Mouse (Mus musculus): Measurements from ENCODE around the gene Fgd4. TPM values are rescaled to one million over a fixed set of nuclear protein-coding genes. Genes with fewer than 3 reads are reported as not detected.

Fgd4 gene
- 8.5 and 8.6 TPM in 2 replicates for polyA plus RNA-seq (2015; fragmentation: Nextera tagmentation; extraction: Ambion mirVana)

DNA sequence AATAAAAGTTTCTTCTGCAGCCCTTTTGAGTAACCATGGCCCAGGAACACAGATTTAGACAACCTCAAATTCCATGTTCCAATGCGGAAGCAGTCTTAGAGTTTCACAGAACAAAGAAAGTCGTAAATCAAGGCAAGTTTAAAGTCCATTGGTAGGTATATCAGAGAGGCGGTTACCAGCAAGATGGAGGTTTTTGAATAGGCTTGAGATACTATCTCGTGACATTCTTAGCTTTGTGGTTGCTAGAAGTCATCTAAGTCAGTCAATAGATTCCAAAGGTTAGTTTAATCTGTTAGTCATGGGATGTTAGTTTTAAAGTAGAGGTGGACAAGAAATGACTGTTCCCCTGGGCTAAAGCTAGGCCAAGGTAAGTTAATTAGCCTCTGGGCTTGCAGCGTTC is at the start of gene Fgd4:
TSS of gene Fgd4 (minus strand) at position 89 of the 400 bp plus-strand sequence.
- WGBS, result 41% methylated on average over 5 of the region's 5 CpGs
- H3K36me3 ChIP-seq, result no peaks in the 10 kb centered on the region
- H3K4me1 ChIP-seq, result peaks cover 6% of the 10 kb centered on the region; the same call in 1 of the 2 replicates
- peak within 1 kb of the TSS; percentile 72; the same call in 1 of the 2 replicates for H3K27ac ChIP-seq
- H3K4me2 ChIP-seq (replicated peaks), result peak within 1 kb of the TSS; percentile 85
- H3K9ac ChIP-seq, result peak within 1 kb of the TSS; percentile 88
- peak; percentile 10; the same call in 1 of the 2 replicates for ATAC-seq (ENCODE audit: low FRiP score, low read depth)
- peak within 1 kb of the TSS; percentile 77 for H3K4me3 ChIP-seq
- H3K27me3 ChIP-seq, result no peaks in the 10 kb centered on the region
- H3K9me3 ChIP-seq, result no peaks in the 10 kb centered on the region

DNA sequence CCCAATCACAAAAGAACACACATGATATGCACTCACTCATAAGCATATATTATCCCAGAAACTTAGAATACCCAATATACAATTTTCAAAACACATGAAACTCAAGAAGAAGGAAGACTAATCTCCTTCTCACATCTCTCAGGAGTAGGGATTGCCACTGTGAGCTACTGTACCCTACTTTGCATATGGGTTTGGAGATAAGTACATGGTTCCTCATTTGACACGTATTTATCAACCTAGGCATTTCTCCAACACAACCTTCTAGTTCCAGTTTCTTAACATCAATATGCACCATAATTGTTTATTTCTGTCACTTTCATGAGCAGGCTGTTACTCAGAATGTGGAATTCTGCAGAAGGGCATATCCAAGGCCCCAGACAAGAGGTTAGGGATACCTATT is 44.8 kb upstream of the Fgd4 start:
- Histone ChIP-seq H3K9me3 (no peaks in the 10 kb centered on the region), H3K27ac (no peak overlapping the region), H3K27me3 (no peaks in the 10 kb centered on the region), H3K9ac (no peak overlapping the region), H3K4me2 (replicated peaks) (no peak overlapping the region), H3K4me3 (no peak overlapping the region), H3K4me1 (no peaks in the 10 kb centered on the region), H3K36me3 (no peaks in the 10 kb centered on the region)
- 82% methylated on average over 1 of the region's 1 CpGs for WGBS
- ATAC-seq (ENCODE audit: low FRiP score, low read depth), result no peak

DNA sequence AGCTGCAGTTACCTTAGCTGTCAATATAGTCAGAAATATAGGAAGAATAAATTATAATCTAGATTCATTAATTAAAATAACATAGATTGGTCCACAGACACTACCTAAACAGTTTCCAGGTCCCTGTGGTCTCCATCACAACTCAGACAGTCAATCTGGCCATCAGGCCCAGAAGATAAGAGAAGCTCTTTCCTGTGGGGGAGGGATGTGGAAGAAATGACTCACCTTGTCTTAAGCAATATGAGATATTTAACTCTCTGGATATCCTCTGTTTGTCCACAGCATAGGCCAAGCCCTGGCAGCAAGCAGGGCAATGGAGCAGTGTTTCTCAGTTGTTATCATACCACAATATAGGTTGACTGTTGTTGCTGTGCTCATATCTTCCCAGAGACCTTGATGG is 33.4 kb upstream of the Fgd4 start:
- no peak overlapping the region for H3K9ac ChIP-seq
- H3K36me3 ChIP-seq, result no peaks in the 10 kb centered on the region
- no peak for ATAC-seq (ENCODE audit: low FRiP score, low read depth)
- no peak overlapping the region for H3K4me2 ChIP-seq (replicated peaks)
- no peak overlapping the region for H3K27ac ChIP-seq
- peaks cover 20% of the 10 kb centered on the region; the same call in 1 of the 2 replicates for H3K9me3 ChIP-seq
- H3K4me1 ChIP-seq, result no peaks in the 10 kb centered on the region
- H3K4me3 ChIP-seq, result no peak overlapping the region
- H3K27me3 ChIP-seq, result no peaks in the 10 kb centered on the region

DNA sequence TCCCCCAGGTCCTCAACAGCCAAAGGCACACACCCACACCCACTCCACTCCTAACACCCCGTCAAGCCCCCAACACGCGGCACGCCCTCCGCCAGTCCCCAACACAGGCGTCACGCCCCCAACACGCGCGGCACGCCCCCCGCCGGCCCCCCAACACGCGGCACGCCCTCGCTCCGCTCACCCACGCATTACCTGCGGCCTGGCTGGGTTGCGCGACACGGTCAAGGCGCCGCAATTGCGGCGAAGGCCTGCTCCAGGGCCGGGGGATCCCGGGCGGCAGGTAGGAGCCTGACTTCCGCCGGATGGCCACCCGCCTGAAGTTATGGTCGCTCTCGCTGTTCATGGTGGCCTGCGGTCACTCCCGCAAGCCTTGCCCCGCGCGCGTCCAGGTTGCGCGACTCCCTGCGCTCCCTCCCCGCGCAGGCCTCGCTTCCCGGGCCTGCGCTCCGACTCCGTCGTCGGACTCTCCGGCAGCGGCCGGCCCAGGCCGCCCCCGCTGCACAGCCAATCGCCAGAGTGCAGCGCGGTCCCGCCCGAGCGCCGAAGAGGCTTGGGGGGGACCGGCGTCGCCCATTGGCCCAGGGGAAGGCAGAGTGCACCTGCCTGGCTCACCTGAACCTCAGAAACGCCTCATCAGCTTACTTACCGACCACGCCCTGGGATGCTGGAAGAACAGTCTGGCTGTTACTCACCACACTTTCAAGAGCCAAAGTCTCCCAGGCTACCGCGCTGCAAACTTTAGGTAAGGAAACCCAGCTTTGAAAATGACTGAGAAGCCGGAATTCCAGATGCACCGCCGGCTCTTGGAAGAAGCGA is 555 bp downstream of the Fgd4 start:
- Histone ChIP-seq H3K4me1 (peaks cover 6% of the 10 kb centered on the region; the same call in 1 of the 2 replicates), H3K9ac (peak overlapping the region; percentile 88), H3K4me2 (replicated peaks) (peak overlapping the region; percentile 85), H3K4me3 (peak overlapping the region; percentile 77), H3K27me3 (no peaks in the 10 kb centered on the region), H3K36me3 (no peaks in the 10 kb centered on the region), H3K9me3 (no peaks in the 10 kb centered on the region), H3K27ac (peak overlapping the region; percentile 72; the same call in 1 of the 2 replicates)
- under 1% methylated on average over 66 of the region's 77 CpGs for WGBS
- ATAC-seq (ENCODE audit: low FRiP score, low read depth), result peak; percentile 92

DNA sequence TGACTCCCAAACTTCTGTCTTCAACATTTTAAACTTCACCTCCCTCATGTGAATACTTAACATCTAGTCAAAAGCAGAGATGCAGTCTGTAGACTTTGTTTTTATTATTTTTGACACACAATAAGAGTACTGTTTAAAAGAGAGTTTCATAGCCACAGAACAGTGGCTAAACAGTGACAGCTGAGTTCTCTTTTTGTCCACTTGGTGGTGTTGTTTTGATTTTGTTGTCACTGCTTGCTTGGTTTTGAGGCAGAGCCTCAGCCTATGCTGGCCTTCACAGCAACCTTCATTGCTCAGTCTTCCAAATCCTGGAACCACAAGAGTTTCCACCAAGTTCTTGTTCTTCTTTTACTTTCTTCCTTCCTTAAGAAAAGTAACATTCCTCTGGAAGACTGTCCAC is 3.8 kb downstream of the Fgd4 start:
- Histone ChIP-seq H3K27me3 (no peaks in the 10 kb centered on the region), H3K4me2 (replicated peaks) (no peak overlapping the region), H3K4me3 (no peak overlapping the region), H3K36me3 (no peaks in the 10 kb centered on the region), H3K4me1 (peaks cover 6% of the 10 kb centered on the region; the same call in 1 of the 2 replicates), H3K27ac (no peak overlapping the region), H3K9me3 (no peaks in the 10 kb centered on the region), H3K9ac (no peak overlapping the region)
- no peak for ATAC-seq (ENCODE audit: low FRiP score, low read depth)

DNA sequence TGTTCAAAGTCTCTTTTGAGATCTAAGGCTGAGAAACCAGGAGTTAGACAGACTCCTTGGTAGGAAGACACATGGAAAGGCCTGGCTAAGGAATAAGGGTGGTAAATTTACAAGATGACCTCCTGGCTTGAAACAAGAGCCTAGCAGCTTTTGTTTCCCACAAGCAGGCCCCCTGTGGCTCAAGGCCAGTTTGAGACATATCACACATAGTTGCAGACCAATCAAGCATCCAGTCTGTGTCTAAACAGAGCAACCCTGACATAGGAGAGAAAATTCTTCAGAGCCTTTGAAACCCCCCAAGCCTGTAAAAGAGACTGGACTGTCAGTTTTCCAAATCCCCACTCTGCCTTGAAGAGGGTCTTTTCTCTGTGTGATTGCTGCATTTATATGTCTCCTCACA is 7.7 kb downstream of the Fgd4 start:
- Histone ChIP-seq H3K9me3 (no peaks in the 10 kb centered on the region), H3K36me3 (no peaks in the 10 kb centered on the region), H3K4me1 (no peaks in the 10 kb centered on the region), H3K4me3 (no peak overlapping the region), H3K4me2 (replicated peaks) (no peak overlapping the region), H3K27ac (no peak overlapping the region), H3K27me3 (no peaks in the 10 kb centered on the region), H3K9ac (no peak overlapping the region)
- ATAC-seq (ENCODE audit: low FRiP score, low read depth), result no peak

DNA sequence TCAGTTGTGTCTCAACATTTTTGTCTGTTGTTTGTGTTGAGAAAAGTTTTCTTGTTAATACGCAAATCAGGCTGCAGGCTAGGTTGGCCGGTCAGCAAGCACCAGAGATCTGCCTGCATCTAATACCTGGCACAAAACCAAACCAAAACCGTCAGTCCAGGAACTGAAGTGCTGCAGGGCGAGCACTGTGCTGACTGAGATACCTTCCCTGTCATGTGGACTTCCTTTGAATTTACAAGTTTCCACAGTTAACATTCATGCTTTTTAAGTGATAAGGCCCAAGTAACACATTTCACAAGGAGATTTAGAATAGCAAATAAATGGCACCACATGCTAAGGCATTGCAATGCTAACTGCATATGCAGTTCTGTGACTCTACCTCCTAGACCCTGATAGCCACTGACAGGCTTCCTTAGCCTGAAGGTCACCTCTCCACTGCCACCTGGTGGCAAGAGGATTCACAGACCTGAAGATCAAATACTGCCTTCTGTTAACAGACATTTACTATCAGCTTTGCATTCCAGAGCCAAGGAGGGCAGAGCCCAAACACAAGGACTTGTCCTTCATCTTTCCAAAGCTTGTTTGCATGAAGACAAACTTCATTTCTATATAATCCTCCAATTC is 15.8 kb downstream of the Fgd4 start:
- no peak overlapping the region for H3K4me2 ChIP-seq (replicated peaks)
- no peaks in the 10 kb centered on the region for H3K9me3 ChIP-seq
- H3K9ac ChIP-seq, result no peak overlapping the region
- H3K27me3 ChIP-seq, result no peaks in the 10 kb centered on the region
- 77% methylated on average over 4 of the region's 4 CpGs for WGBS
- no peak overlapping the region for H3K4me3 ChIP-seq
- H3K4me1 ChIP-seq, result no peaks in the 10 kb centered on the region
- ATAC-seq (ENCODE audit: low FRiP score, low read depth), result peak; percentile 71; the same call in 1 of the 2 replicates
- no peak overlapping the region for H3K27ac ChIP-seq
- no peaks in the 10 kb centered on the region for H3K36me3 ChIP-seq

DNA sequence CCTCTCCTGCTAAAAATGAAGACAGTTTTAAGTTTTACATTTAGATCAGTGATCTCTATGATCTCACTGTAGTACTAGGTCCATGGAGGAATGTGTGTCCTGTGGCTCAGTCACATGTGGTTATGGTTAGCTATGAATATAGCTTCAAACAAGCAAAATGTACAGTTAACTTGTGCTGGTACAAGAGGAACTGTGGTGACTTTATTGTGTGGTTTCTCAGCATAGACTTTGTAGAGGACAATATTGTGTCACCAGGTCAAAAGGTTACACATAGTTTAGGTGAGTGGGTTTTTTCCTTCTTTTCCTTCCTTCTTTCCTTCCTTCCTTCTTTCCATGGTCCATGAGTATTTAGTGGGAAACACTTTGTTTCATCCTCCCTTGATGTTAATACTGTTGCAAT is 23.8 kb downstream of the Fgd4 start:
- H3K4me2 ChIP-seq (replicated peaks), result no peak overlapping the region
- ATAC-seq (ENCODE audit: low FRiP score, low read depth), result no peak

DNA sequence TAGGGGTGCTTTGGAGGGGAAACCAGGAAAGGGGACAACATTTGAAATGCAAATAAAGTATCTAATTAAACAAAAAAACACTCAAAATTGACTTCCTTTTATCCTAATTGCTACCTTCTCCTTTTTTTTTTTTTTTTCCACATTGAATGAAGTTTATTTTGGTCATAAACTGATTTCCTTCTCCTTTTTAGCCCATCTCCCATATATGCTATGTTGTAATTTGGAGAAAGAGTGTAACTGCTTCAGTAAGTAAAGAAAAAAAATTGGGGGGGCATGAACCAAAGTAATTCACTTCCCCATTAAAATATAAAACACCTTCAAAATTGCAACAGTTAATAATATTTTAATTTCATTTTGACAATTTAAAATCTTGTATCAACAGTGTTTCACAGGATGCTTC is 25.8 kb downstream of the Fgd4 start:
- no peaks in the 10 kb centered on the region for H3K36me3 ChIP-seq
- no peaks in the 10 kb centered on the region for H3K27me3 ChIP-seq
- no peak overlapping the region for H3K4me2 ChIP-seq (replicated peaks)
- no peak overlapping the region for H3K9ac ChIP-seq
- no peaks in the 10 kb centered on the region for H3K4me1 ChIP-seq
- ATAC-seq (ENCODE audit: low FRiP score, low read depth), result no peak
- no peaks in the 10 kb centered on the region for H3K9me3 ChIP-seq
- no peak overlapping the region for H3K27ac ChIP-seq
- no peak overlapping the region for H3K4me3 ChIP-seq

More for the DNA sequence above, 23.8 kb downstream of the Fgd4 start:
- no peaks in the 10 kb centered on the region for H3K27me3 ChIP-seq
- H3K4me3 ChIP-seq, result no peak overlapping the region
- H3K9ac ChIP-seq, result no peak overlapping the region
- no peaks in the 10 kb centered on the region for H3K9me3 ChIP-seq
- H3K36me3 ChIP-seq, result no peaks in the 10 kb centered on the region
- no peak overlapping the region for H3K27ac ChIP-seq
- H3K4me1 ChIP-seq, result no peaks in the 10 kb centered on the region

DNA sequence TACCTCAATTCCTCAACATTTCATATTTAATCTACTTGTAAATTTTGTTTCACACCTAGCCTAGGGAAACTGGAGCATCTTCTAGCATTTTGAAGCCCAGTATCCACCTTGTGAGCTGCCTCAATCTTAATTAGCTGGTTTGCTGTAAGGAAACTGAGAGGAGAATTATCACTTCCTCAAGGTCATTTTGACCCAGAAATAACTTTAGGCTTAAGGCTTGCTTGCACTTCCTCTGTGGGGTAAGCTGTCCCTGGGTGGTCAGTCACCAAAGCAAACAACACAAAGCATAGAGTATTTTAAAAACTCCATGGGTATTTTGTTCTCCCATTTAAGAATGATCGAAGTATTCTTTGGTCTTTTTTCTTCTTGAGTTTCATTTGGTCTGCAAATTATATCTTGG is 27.2 kb downstream of the Fgd4 start:
- 89% methylated on average over 1 of the region's 1 CpGs for WGBS
- H3K4me2 ChIP-seq (replicated peaks), result no peak overlapping the region
- no peaks in the 10 kb centered on the region for H3K4me1 ChIP-seq
- no peaks in the 10 kb centered on the region for H3K36me3 ChIP-seq
- H3K4me3 ChIP-seq, result no peak overlapping the region
- H3K27me3 ChIP-seq, result no peaks in the 10 kb centered on the region
- H3K9me3 ChIP-seq, result no peaks in the 10 kb centered on the region
- H3K27ac ChIP-seq, result no peak overlapping the region
- no peak overlapping the region for H3K9ac ChIP-seq
- ATAC-seq (ENCODE audit: low FRiP score, low read depth), result no peak

DNA sequence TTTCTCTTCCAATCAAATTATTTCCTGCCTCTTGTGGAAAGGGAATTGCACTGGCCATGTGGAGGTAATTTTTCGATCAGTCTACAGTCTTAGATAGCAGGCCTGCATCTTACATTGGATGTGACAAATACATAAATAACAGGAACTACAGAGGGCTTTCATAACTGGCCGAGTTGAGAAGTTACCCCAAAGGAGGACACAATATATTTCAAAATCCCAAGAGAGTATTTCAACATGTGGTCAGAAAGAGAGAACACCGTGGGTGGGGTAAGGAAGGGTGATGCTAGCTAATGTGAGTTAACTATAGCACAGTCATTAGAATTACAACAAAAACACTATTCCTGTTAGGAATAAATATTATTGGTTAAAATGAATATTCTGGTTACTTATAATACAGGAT is 29.0 kb downstream of the Fgd4 start:
- 54% methylated on average over 3 of the region's 3 CpGs for WGBS
- no peak for ATAC-seq (ENCODE audit: low FRiP score, low read depth)
- H3K9ac ChIP-seq, result no peak overlapping the region
- no peaks in the 10 kb centered on the region for H3K4me1 ChIP-seq
- no peak overlapping the region for H3K27ac ChIP-seq
- H3K36me3 ChIP-seq, result no peaks in the 10 kb centered on the region
- H3K4me2 ChIP-seq (replicated peaks), result no peak overlapping the region
- no peaks in the 10 kb centered on the region for H3K9me3 ChIP-seq
- H3K27me3 ChIP-seq, result no peaks in the 10 kb centered on the region
- no peak overlapping the region for H3K4me3 ChIP-seq

DNA sequence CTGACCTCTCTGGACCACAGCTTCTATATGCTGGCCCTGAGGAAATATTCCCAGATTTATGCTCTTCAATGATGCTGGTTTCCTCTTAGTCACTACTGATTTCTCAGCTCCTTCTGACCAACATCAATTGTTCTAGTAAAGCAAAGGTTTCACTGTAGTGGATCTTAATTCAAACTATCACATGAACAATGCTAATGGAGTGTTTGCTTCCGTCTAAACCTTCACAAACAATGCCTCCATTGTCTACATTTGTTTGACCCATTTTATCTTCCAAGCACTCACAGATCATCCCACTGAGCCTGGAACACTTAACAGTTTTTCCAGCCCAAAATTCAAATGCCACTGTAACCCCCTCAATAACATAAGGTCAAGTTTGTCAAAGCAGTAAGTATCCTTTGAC is 33.6 kb downstream of the Fgd4 start:
- Histone ChIP-seq H3K4me3 (no peak overlapping the region), H3K9ac (no peak overlapping the region), H3K36me3 (no peaks in the 10 kb centered on the region), H3K27me3 (no peaks in the 10 kb centered on the region), H3K9me3 (no peaks in the 10 kb centered on the region), H3K4me2 (replicated peaks) (no peak overlapping the region), H3K27ac (no peak overlapping the region), H3K4me1 (no peaks in the 10 kb centered on the region)
- no peak for ATAC-seq (ENCODE audit: low FRiP score, low read depth)
- 83% methylated on average over 1 of the region's 1 CpGs for WGBS

DNA sequence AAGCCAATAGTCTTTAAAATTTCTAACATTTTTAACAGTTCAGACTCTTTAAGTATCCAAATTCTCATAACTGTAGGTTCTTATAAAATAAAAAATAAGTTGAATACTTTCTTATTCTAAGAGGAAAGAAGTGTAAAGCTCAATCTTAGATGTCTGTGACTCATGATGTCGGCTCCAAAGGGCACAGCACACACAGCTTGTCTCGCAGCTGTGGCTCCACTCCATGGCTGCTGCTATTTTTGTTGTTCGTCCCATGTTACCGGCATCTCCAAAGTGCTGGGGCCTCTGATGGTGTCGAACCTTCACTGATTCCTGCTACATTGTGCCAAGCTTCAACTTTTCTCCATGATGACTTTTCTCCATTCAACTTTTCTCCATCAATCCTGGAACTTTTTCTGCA is 34.1 kb downstream of the Fgd4 start:
- Histone ChIP-seq H3K36me3 (no peaks in the 10 kb centered on the region), H3K4me3 (no peak overlapping the region), H3K27ac (no peak overlapping the region), H3K4me1 (no peaks in the 10 kb centered on the region), H3K27me3 (no peaks in the 10 kb centered on the region), H3K9ac (no peak overlapping the region), H3K4me2 (replicated peaks) (no peak overlapping the region), H3K9me3 (no peaks in the 10 kb centered on the region)
- no peak for ATAC-seq (ENCODE audit: low FRiP score, low read depth)
- WGBS, result 87% methylated on average over 5 of the region's 5 CpGs

All from limb, embryonic 13.5 days (tissue).